Mouse (Mus musculus) neural tube, embryonic 11.5 days (tissue): ENCODE data around the gene Slc36a2. TPM values are rescaled to one million over a fixed set of nuclear protein-coding genes. Genes with fewer than 3 reads are reported as not detected.
"Not testable (repeated sequence)": the region's sequence is repeated elsewhere in the genome, so short reads cannot be mapped to it uniquely, and the experiment has no call there.

Source experiments
- ATAC-seq: fragments of 200-750 bp; cut with Nextera tagmentation; 2 replicates; pipeline ENCODE4 v1.8.0; 2017; ENCODE audit warnings: moderate number of reproducible peaks, mild to moderate bottlenecking, moderate TSS enrichment, moderate library complexity; ENCODE audit not compliant: insufficient read depth, low FRiP score, low TSS enrichment
- DNase-seq: peaks from one replicate; pipeline ENCODE4 v3.0.0-alpha.2; 2015; ENCODE audit warnings: low spot score
- H3K27ac ChIP-seq: fragments of 300-500 bp; sonication (generic); 2 replicates; pipeline ENCODE4 v1.5.1; 2014; ENCODE audit warnings: low read depth, mild to moderate bottlenecking, low read length
- H3K27me3 ChIP-seq: fragments of 300-500 bp; sonication (generic); 2 replicates; pipeline ENCODE4 v1.6.1; 2014; ENCODE audit warnings: mild to moderate bottlenecking, low read length, mixed read lengths; ENCODE audit not compliant: control insufficient read depth, insufficient read depth
- H3K36me3 ChIP-seq: fragments of 300-500 bp; sonication (generic); 2 replicates; pipeline ENCODE4 v1.6.1; 2014; ENCODE audit warnings: mild to moderate bottlenecking, low read length, moderate library complexity, mixed read lengths; ENCODE audit not compliant: control insufficient read depth, insufficient read depth
- H3K4me1 ChIP-seq: fragments of 300-500 bp; sonication (generic); 2 replicates; pipeline ENCODE4 v1.6.1; 2014; ENCODE audit warnings: low read length, mixed read lengths; ENCODE audit not compliant: control insufficient read depth, insufficient read depth
- H3K4me2 ChIP-seq: fragments of 300-500 bp; sonication (generic); 2 replicates; pipeline ENCODE4 v1.6.1; 2014; ENCODE audit warnings: low read depth, mild to moderate bottlenecking, moderate library complexity
- H3K4me3 ChIP-seq: fragments of 300-500 bp; sonication (generic); 2 replicates; pipeline ENCODE4 v1.5.1; 2014; ENCODE audit warnings: low read depth, low read length
- H3K9ac ChIP-seq: fragments of 300-500 bp; sonication (generic); 2 replicates; pipeline ENCODE4 v1.6.1; 2014; ENCODE audit warnings: mild to moderate bottlenecking, low read length
- H3K9me3 ChIP-seq: fragments of 300-500 bp; sonication (generic); 2 replicates; pipeline ENCODE4 v1.6.1; 2016; ENCODE audit warnings: low read length; ENCODE audit not compliant: control insufficient read depth
- WGBS: fragments of 180-500 bp; shearing (Covaris S2); extraction: QIAGEN DNeasy Blood & Tissue Kit; methylation state at CpG from one replicate; pipeline ENCODE4 v1.1.7; 2014; 5-methylcytosine and 5-hydroxymethylcytosine counted together
- polyA plus RNA-seq: library from polyadenylated mRNA; unstranded; fragments of >200 nt; fragmentation: Nextera tagmentation; extraction: Ambion mirVana; gene quantifications from 2 replicates; pipeline ENCODE4 v1.2.1, GENCODE M21; 2014

The Slc36a2 gene
- polyA plus RNA-seq, 1 experiment from 2014 or later: 0.76 TPM

DNA sequence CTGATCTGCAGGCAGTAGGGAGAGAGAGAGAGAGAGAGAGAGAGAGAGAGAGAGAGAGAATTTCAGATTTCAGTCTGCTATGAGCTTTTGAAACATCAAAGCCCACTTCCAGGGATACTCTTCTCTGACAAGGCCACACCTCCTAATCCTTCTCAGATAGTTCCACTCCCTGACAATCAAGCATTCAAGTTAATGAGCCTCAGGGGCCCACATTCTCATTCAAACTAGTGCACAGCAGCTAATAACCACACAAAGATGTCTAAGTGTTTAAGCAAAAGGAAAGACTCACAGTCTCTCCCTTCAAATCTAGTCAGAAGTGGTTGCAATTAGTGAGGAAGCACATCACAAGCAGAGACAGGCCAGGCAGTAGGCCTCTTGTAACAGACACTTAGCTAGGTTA is 64.6 kb downstream of the Slc36a2 start:
- H3K27me3 ChIP-seq: no peaks in the 10 kb centered on the region

GRCm38 (mm10) chr11:55117031-55117430 is 67.8 kb downstream of the Slc36a2 start:
- DNase-seq: no peak
- Histone ChIP-seq H3K27me3 (no peaks in the 10 kb centered on the region), H3K9ac (no peak overlapping the region), H3K4me2 (no peak overlapping the region), H3K36me3 (no peaks in the 10 kb centered on the region), H3K9me3 (no peaks in the 10 kb centered on the region), H3K4me1 (no peaks in the 10 kb centered on the region), H3K27ac (no peak overlapping the region), H3K4me3 (no peak overlapping the region)
- WGBS: 90% methylated on average over 2 of the region's 2 CpGs
- ATAC-seq: no peak

More for the DNA sequence above, 64.6 kb downstream of the Slc36a2 start:
- no peak overlapping the region for H3K4me3 ChIP-seq
- DNase-seq (no peak), ATAC-seq (no peak)
- H3K9me3 ChIP-seq: no peaks in the 10 kb centered on the region
- no peak overlapping the region for H3K9ac ChIP-seq
- no peaks in the 10 kb centered on the region for H3K4me1 ChIP-seq
- no peak overlapping the region for H3K27ac ChIP-seq
- no peaks in the 10 kb centered on the region for H3K36me3 ChIP-seq
- H3K4me2 ChIP-seq: no peak overlapping the region

- no peak for DNase-seq
- Histone ChIP-seq H3K27me3 (no peaks in the 10 kb centered on the region), H3K36me3 (no peaks in the 10 kb centered on the region), H3K9me3 (no peaks in the 10 kb centered on the region), H3K4me3 (no peak overlapping the region), H3K4me1 (no peaks in the 10 kb centered on the region), H3K9ac (no peak overlapping the region), H3K4me2 (no peak overlapping the region), H3K27ac (no peak overlapping the region)
- 95% methylated on average over 3 of the region's 3 CpGs for WGBS
- ATAC-seq: no peak
Observed at GRCm38 (mm10) chr11:55116004-55116403, 68.9 kb downstream of the Slc36a2 start.

- Histone ChIP-seq H3K27ac (no peak overlapping the region), H3K4me1 (no peaks in the 10 kb centered on the region), H3K4me2 (no peak overlapping the region), H3K27me3 (no peaks in the 10 kb centered on the region), H3K4me3 (no peak overlapping the region), H3K9ac (no peak overlapping the region), H3K36me3 (no peaks in the 10 kb centered on the region), H3K9me3 (no peaks in the 10 kb centered on the region)
- DNase-seq (no peak), ATAC-seq (no peak)
- WGBS: 81% methylated on average over 2 of the region's 2 CpGs
Observed at GRCm38 (mm10) chr11:55114291-55114690, 70.6 kb downstream of the Slc36a2 start.

- H3K27ac ChIP-seq, H3K4me1 ChIP-seq, H3K9me3 ChIP-seq, ATAC-seq, H3K9ac ChIP-seq, DNase-seq, H3K4me2 ChIP-seq, H3K27me3 ChIP-seq, H3K4me3 ChIP-seq, H3K36me3 ChIP-seq: not testable (repeated sequence)
- 40% methylated on average over 4 of the region's 4 CpGs for WGBS
Observed at GRCm38 (mm10) chr11:55113861-55114250, 71.0 kb downstream of the Slc36a2 start.

GRCm38 (mm10) chr11:55113209-55113860 is 71.5 kb downstream of the Slc36a2 start:
- H3K36me3 ChIP-seq: no peaks in the 10 kb centered on the region
- no peaks in the 10 kb centered on the region for H3K9me3 ChIP-seq
- no peak for DNase-seq
- no peak overlapping the region for H3K9ac ChIP-seq
- no peak overlapping the region for H3K4me3 ChIP-seq
- no peak overlapping the region for H3K4me2 ChIP-seq
- ATAC-seq: no peak
- H3K4me1 ChIP-seq: no peaks in the 10 kb centered on the region
- 68% methylated on average over 7 of the region's 7 CpGs for WGBS
- H3K27ac ChIP-seq: no peak overlapping the region
- no peaks in the 10 kb centered on the region for H3K27me3 ChIP-seq

GRCm38 (mm10) chr11:55110566-55111169 is 74.2 kb downstream of the Slc36a2 start:
- no peaks in the 10 kb centered on the region for H3K9me3 ChIP-seq
- no peaks in the 10 kb centered on the region for H3K4me1 ChIP-seq
- 80% methylated on average over 7 of the region's 7 CpGs for WGBS
- no peak overlapping the region for H3K9ac ChIP-seq
- no peak for DNase-seq
- no peak overlapping the region for H3K4me3 ChIP-seq
- no peaks in the 10 kb centered on the region for H3K27me3 ChIP-seq
- H3K27ac ChIP-seq: no peak overlapping the region
- H3K4me2 ChIP-seq: no peak overlapping the region
- H3K36me3 ChIP-seq: no peaks in the 10 kb centered on the region
- no peak for ATAC-seq

DNA sequence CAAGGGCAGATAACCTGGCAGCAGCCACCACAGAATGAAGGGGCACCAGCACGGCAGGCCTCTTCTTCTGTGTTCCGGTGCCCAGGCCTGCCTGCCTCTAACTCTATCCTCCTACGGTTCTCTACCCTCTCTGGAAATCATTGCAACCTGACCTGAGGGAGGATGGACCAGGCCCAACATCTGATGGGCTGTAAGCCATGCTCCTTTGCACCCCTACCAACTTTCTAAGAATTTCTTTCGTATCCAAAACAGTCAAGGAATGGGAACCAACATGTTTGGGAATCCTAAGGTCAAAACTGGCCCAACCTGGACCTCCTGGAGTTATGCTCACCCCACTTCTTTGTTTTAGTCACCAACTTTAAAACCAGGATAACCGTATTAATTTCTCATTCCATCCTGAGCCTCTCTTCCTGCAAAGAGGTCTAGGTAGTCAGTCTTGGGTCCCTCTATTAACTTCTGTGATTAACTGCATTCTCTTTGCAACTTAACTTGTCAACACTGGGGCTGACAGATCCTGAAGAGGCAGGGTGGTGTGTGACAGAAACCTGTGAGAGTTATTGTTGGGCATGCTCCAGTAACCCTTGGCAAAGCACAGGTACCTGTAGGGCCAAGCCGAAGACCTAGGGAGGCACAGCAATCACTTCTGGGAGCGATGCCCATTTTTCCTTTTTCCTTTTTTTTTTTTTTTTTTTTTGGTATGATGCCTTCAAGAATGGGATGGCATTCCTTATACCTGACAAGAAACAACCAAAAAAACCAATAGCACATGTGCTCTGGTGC is 75.2 kb downstream of the Slc36a2 start:
- no peak overlapping the region for H3K9ac ChIP-seq
- no peaks in the 10 kb centered on the region for H3K4me1 ChIP-seq
- no peak overlapping the region for H3K4me2 ChIP-seq
- no peak overlapping the region for H3K27ac ChIP-seq
- 94% methylated on average over 7 of the region's 7 CpGs for WGBS
- DNase-seq (no peak), ATAC-seq (no peak)
- no peaks in the 10 kb centered on the region for H3K36me3 ChIP-seq
- H3K27me3 ChIP-seq: no peaks in the 10 kb centered on the region
- H3K4me3 ChIP-seq: no peak overlapping the region
- no peaks in the 10 kb centered on the region for H3K9me3 ChIP-seq
